Mouse (Mus musculus): ENCODE measurements at regions not wholly inside any gene's neighbourhood (a gene's known extent, or its start where the extent isn't known, plus 50 kb on each side); places are given as distances from the start of the nearest gene placed in this dataset.
A peak's percentile ranks its signal among the peaks of the same experiment; 100 is the strongest.
"Not testable (repeated sequence)": the region's sequence is repeated elsewhere in the genome, so short reads cannot be mapped to it uniquely, and the experiment has no call there.

DNA sequence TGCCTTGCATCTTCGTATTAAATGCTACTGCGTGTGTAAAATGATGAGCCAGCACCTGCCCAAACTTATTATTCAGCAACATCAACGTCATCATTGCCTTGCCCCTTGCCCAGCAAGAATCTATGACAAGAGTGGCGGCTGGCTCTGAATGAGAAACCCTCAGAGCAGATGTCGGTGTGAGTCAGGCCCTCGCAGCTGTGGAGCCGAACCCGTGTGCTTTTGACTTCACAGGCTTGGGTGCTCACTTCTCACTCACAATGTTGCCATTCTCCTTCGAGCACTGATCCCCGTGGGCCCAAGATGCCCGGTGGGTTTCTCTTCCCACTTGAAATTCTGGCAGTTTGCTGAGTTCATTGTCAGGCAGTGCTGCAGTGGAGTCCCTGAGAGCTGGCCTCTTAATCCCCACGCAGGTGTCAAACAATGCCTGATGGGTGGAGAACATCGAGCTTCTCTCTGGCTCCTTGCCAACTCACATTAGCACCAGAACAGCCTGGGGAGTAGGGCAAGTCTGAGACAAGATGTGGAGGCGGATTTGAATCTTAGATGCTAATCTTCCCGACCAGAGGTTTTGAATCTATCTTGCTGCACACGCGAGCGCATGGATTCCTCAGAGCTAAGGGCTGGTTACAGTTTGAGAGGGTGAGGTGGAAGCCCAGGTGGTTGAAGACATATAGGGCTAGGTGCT lies 202.0 kb downstream of the Nuak1 start:
- Histone ChIP-seq H3K27ac (no peak overlapping the region), H3K27me3 (no peaks in the 10 kb centered on the region), H3K36me3 (no peaks in the 10 kb centered on the region), H3K9ac (no peak overlapping the region), H3K9me3 (peaks cover 17% of the 10 kb centered on the region), H3K4me3 (no peak overlapping the region), H3K4me2 (replicated peaks) (no peak overlapping the region), H3K4me1 (no peaks in the 10 kb centered on the region)
- WGBS: 60% methylated on average over 18 of the region's 18 CpGs
- ATAC-seq (ENCODE audit: insufficient number of reproducible peaks, insufficient read depth, low FRiP score, low TSS enrichment): 0 out of 2 replicates have a peak, but pooled peaks have one; percentile 35

DNA sequence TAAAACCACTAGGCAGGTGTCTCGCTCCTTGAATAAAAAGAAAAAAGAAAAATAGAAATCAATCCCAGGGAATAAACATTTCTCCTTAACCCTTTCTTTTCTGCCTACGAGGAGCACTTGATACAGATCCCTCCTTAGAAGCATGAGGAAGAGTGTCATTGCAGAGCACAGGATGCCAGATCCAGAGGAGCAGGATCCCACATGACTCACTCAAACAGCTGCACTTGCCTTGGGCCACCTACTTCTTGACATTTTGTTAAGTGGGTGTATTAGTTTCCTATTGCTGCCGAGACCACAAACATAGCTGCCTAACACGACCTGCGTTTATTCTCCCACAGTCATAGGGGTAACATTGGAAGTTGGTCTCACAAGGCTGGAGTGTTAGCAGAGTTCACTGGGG lies 197.1 kb downstream of the Nuak1 start:
- WGBS: 86% methylated on average over 5 of the region's 5 CpGs
- H3K27me3 ChIP-seq: no peaks in the 10 kb centered on the region; the same call in 1 of the 2 replicates
- no peak for ATAC-seq (ENCODE audit: insufficient number of reproducible peaks, insufficient read depth, low FRiP score, low TSS enrichment)

GRCm38 (mm10) chr10:84249346-84249745 lies 191.1 kb downstream of the Nuak1 start:
- Histone ChIP-seq H3K9ac (no peak overlapping the region), H3K4me1 (no peaks in the 10 kb centered on the region), H3K27ac (no peak overlapping the region), H3K9me3 (no peaks in the 10 kb centered on the region), H3K27me3 (no peaks in the 10 kb centered on the region), H3K36me3 (no peaks in the 10 kb centered on the region), H3K4me2 (replicated peaks) (no peak overlapping the region), H3K4me3 (no peak overlapping the region)
- no peak for ATAC-seq (ENCODE audit: insufficient number of reproducible peaks, insufficient read depth, low FRiP score, low TSS enrichment)
- WGBS: 91% methylated on average over 3 of the region's 3 CpGs

More for the DNA sequence above, 197.1 kb downstream of the Nuak1 start:
- H3K9ac ChIP-seq: no peak overlapping the region
- H3K9me3 ChIP-seq: peaks cover 17% of the 10 kb centered on the region
- H3K27ac ChIP-seq: no peak overlapping the region
- no peak overlapping the region for H3K4me3 ChIP-seq
- no peak overlapping the region for H3K4me2 ChIP-seq (replicated peaks)
- H3K4me1 ChIP-seq: no peaks in the 10 kb centered on the region
- H3K36me3 ChIP-seq: no peaks in the 10 kb centered on the region

DNA sequence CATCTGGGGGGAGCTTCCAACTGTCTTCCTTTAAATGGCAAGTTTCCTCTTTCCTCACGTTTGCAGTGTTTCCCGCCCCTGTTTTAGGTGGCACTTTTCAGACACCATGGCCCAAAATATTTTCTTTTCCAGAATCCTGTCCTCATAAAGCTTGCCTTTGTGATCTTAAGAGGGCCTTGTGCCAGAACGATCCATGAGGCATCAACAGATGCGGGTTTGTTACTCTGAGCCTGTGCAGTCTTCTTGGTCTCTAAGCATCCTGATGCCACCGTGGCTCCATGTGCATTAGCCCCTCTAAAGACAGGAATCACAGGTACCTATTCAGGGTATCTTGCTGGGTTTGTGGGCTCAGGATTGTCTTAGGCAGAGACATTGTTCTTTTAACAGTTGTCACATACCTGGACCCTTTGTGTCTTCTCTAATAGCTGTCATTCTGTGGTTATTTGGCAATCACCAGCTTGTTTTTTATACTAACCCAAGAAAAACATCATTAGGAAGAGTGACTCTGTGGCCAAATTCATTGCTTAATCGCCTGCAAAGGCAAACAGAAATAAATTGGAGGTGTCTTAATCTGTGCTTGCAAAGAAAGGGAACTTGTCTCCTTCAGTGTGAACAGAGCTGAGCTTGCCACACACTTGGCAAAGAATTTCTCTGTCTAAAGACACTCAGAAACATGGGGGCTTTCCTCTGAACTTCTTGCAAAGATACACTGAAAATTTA lies 179.3 kb downstream of the Nuak1 start:
- no peak overlapping the region for H3K4me2 ChIP-seq (replicated peaks)
- no peaks in the 10 kb centered on the region for H3K9me3 ChIP-seq
- no peak overlapping the region for H3K27ac ChIP-seq
- ATAC-seq (ENCODE audit: insufficient number of reproducible peaks, insufficient read depth, low FRiP score, low TSS enrichment): no peak
- no peaks in the 10 kb centered on the region for H3K27me3 ChIP-seq
- no peak overlapping the region for H3K9ac ChIP-seq
- no peaks in the 10 kb centered on the region for H3K4me1 ChIP-seq
- no peak overlapping the region for H3K4me3 ChIP-seq
- H3K36me3 ChIP-seq: no peaks in the 10 kb centered on the region
- 83% methylated on average over 6 of the region's 6 CpGs for WGBS

GRCm38 (mm10) chr10:84262943-84263342 lies 177.5 kb downstream of the Nuak1 start:
- WGBS: 85% methylated on average over 4 of the region's 4 CpGs
- no peak overlapping the region for H3K27ac ChIP-seq
- ATAC-seq (ENCODE audit: insufficient number of reproducible peaks, insufficient read depth, low FRiP score, low TSS enrichment): no peak
- no peak overlapping the region for H3K9ac ChIP-seq
- H3K36me3 ChIP-seq: no peaks in the 10 kb centered on the region
- no peaks in the 10 kb centered on the region for H3K4me1 ChIP-seq
- no peaks in the 10 kb centered on the region for H3K27me3 ChIP-seq
- no peak overlapping the region for H3K4me3 ChIP-seq
- H3K4me2 ChIP-seq (replicated peaks): no peak overlapping the region
- H3K9me3 ChIP-seq: no peaks in the 10 kb centered on the region

GRCm38 (mm10) chr10:84285832-84286506 lies 154.4 kb downstream of the Nuak1 start:
- 52% methylated on average over 6 of the region's 6 CpGs for WGBS
- H3K27me3 ChIP-seq: no peaks in the 10 kb centered on the region
- no peaks in the 10 kb centered on the region for H3K4me1 ChIP-seq
- no peaks in the 10 kb centered on the region for H3K36me3 ChIP-seq
- no peak overlapping the region for H3K27ac ChIP-seq
- no peak overlapping the region for H3K4me2 ChIP-seq (replicated peaks)
- no peak overlapping the region for H3K9ac ChIP-seq
- H3K9me3 ChIP-seq: no peaks in the 10 kb centered on the region
- no peak overlapping the region for H3K4me3 ChIP-seq
- ATAC-seq (ENCODE audit: insufficient number of reproducible peaks, insufficient read depth, low FRiP score, low TSS enrichment): no peak

DNA sequence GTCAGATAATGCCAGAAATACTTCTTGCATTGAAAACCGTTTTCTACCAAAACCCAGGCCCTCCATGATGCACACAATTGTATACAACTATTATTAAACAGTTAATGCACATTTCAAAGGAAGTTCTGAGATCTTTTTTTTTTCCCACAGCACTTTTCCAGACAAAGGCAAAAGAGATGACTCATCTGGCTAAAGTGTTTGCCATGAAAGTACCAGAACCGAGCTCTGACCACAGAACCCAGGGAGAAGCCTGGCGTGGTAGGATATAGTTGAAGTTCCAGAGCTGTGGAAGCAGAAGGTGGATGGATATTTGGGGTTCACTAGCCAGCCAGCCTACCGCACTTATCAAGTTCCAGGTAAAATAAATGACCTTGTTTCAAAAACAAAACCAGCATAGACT lies 146.0 kb downstream of the Nuak1 start:
- no peaks in the 10 kb centered on the region for H3K27me3 ChIP-seq
- H3K27ac ChIP-seq: no peak overlapping the region
- ATAC-seq (ENCODE audit: insufficient number of reproducible peaks, insufficient read depth, low FRiP score, low TSS enrichment): no peak
- H3K4me1 ChIP-seq: no peaks in the 10 kb centered on the region
- no peaks in the 10 kb centered on the region for H3K9me3 ChIP-seq
- no peaks in the 10 kb centered on the region for H3K36me3 ChIP-seq
- H3K9ac ChIP-seq: no peak overlapping the region
- H3K4me2 ChIP-seq (replicated peaks): no peak overlapping the region
- no peak overlapping the region for H3K4me3 ChIP-seq
- WGBS: 88% methylated on average over 4 of the region's 4 CpGs

- H3K27me3 ChIP-seq: no peaks in the 10 kb centered on the region
- H3K9me3 ChIP-seq: no peaks in the 10 kb centered on the region
- no peak for ATAC-seq (ENCODE audit: insufficient number of reproducible peaks, insufficient read depth, low FRiP score, low TSS enrichment)
- no peaks in the 10 kb centered on the region for H3K36me3 ChIP-seq
- H3K27ac ChIP-seq: no peak overlapping the region
- no peak overlapping the region for H3K4me3 ChIP-seq
- H3K4me1 ChIP-seq: no peaks in the 10 kb centered on the region
- WGBS: 71% methylated on average over 3 of the region's 3 CpGs
- no peak overlapping the region for H3K9ac ChIP-seq
- H3K4me2 ChIP-seq (replicated peaks): no peak overlapping the region
Measured at GRCm38 (mm10) chr10:84296168-84296567, 144.2 kb downstream of the Nuak1 start.

GRCm38 (mm10) chr10:84301561-84301960 lies 138.8 kb downstream of the Nuak1 start:
- ATAC-seq (ENCODE audit: insufficient number of reproducible peaks, insufficient read depth, low FRiP score, low TSS enrichment): no peak
- WGBS: 57% methylated on average over 2 of the region's 2 CpGs

GRCm38 (mm10) chr10:84302821-84303520 lies 137.4 kb downstream of the Nuak1 start:
- no peak for ATAC-seq (ENCODE audit: insufficient number of reproducible peaks, insufficient read depth, low FRiP score, low TSS enrichment)
- no peaks in the 10 kb centered on the region for H3K36me3 ChIP-seq
- no peaks in the 10 kb centered on the region for H3K27me3 ChIP-seq
- WGBS: 76% methylated on average over 7 of the region's 7 CpGs
- H3K27ac ChIP-seq: no peak overlapping the region
- H3K4me2 ChIP-seq (replicated peaks): no peak overlapping the region
- no peak overlapping the region for H3K4me3 ChIP-seq
- no peaks in the 10 kb centered on the region for H3K9me3 ChIP-seq
- H3K9ac ChIP-seq: no peak overlapping the region
- H3K4me1 ChIP-seq: no peaks in the 10 kb centered on the region

More at GRCm38 (mm10) chr10:84301561-84301960, 138.8 kb downstream of the Nuak1 start:
- Histone ChIP-seq H3K4me2 (replicated peaks) (no peak overlapping the region), H3K27ac (no peak overlapping the region), H3K9ac (no peak overlapping the region), H3K4me1 (no peaks in the 10 kb centered on the region), H3K27me3 (no peaks in the 10 kb centered on the region), H3K36me3 (no peaks in the 10 kb centered on the region), H3K4me3 (no peak overlapping the region), H3K9me3 (no peaks in the 10 kb centered on the region)

DNA sequence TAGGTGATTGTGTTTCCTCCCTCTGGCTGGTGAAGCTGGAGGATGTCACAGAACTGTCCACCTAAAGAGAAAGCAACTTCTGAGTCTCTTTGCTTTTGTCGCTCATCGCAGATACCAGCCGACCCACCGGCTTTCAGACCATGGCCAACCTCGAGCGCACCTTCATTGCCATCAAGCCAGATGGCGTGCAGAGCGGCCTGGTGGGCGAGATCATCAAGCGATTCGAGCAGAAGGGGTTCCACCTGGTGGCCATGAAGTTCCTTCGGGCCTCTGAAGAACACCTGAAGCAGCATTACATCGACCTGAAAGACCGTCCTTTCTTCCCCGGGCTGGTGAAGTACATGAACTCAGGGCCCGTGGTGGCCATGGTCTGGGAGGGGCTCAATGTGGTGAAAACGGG lies 131.7 kb downstream of the Nuak1 start:
- not testable (repeated sequence) for H3K4me1 ChIP-seq; H3K36me3 ChIP-seq; H3K4me3 ChIP-seq; H3K27ac ChIP-seq; ATAC-seq (ENCODE audit: insufficient number of reproducible peaks, insufficient read depth, low FRiP score, low TSS enrichment); H3K27me3 ChIP-seq; H3K9ac ChIP-seq; H3K9me3 ChIP-seq; H3K4me2 ChIP-seq (replicated peaks)
- 93% methylated on average over 17 of the region's 17 CpGs for WGBS
